Mouse (Mus musculus) myocyte (in vitro differentiated cells): ENCODE measurements around the gene Tmem108.

ENCODE experiments used
- CEBPB ChIP-seq: IDR thresholded peaks from 2 replicates; pipeline ENCODE4 v1.6.1; 2011; ENCODE audit warnings: mild to moderate bottlenecking, moderate library complexity; ENCODE audit not compliant: poor library complexity, insufficient read depth, severe bottlenecking
- E2F4 ChIP-seq: IDR thresholded peaks from one replicate; pipeline ENCODE4 v1.6.1; 2011; ENCODE audit warnings: mild to moderate bottlenecking, control low read depth, moderate library complexity; ENCODE audit not compliant: insufficient read depth
- MAX ChIP-seq: IDR thresholded peaks from one replicate; pipeline ENCODE4 v1.6.1; 2011; ENCODE audit warnings: low read depth, mild to moderate bottlenecking, control low read depth
- MYOD1 ChIP-seq, 3 experiments: IDR thresholded peaks; one replicate each; pipeline ENCODE4 v1.6.1; 2011; ENCODE audit warnings: control low read depth in 2 of 3, low read depth in 2 of 3, mild to moderate bottlenecking in 2 of 3, moderate library complexity in 1 of 3; ENCODE audit not compliant: insufficient read length in 2 of 3, control insufficient read depth in 1 of 3
- POLR2A ChIP-seq: IDR thresholded peaks from one replicate; pipeline ENCODE4 v1.6.1; 2011; ENCODE audit warnings: low read depth, mild to moderate bottlenecking, control low read depth, moderate library complexity; ENCODE audit not compliant: insufficient read length
- POLR2AphosphoS2 ChIP-seq: IDR thresholded peaks from one replicate; pipeline ENCODE4 v1.6.1; 2011; ENCODE audit warnings: low read depth, control low read depth; ENCODE audit not compliant: insufficient read length
- TCF12 ChIP-seq: IDR thresholded peaks from one replicate; pipeline ENCODE4 v1.6.1; 2011; ENCODE audit warnings: mild to moderate bottlenecking, control low read depth; ENCODE audit not compliant: poor library complexity, insufficient read depth, severe bottlenecking
- USF1 ChIP-seq: IDR thresholded peaks from one replicate; pipeline ENCODE4 v1.6.1; 2011; ENCODE audit warnings: low read depth, mild to moderate bottlenecking, control low read depth, moderate library complexity

DNA sequence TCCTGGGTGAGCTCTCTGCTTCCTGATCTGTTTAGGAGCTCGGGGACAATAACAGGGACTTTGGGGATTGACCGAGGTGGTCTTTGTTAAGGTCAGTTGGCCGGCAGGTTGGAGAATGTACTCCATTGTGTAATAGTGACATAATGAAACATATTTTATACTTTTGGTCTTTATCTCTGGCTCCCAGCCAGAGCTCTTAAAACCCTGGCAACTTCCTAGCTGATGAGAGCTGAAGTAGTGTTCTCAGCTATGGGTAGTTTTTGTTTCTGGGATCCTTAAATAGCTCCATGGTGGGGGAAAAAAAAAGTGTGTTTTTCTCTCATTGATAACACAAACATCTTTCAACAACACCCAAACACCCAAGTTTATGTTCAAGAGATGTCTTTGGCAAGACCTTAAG lies 321.0 kb downstream of the Tmem108 start:
- no peak for TF ChIP-seq MAX
- no peak for TF ChIP-seq CEBPB
- no peak for TF ChIP-seq POLR2A
- TF ChIP-seq TCF12 = no peak
- no peak for TF ChIP-seq USF1
- TF ChIP-seq MYOD1 (IDR thresholded peaks at IDR 0.05; ENCODE audit: control insufficient read depth in 1 of 3, insufficient read length in 2 of 3, low read depth in 2 of 3) = no peak
- TF ChIP-seq POLR2AphosphoS2 = no peak
- TF ChIP-seq E2F4 = no peak
